Mouse (Mus musculus) right cerebral cortex, postnatal 10 days (tissue): Measurements from ENCODE around the gene Kcne1.

ENCODE experiments used
- DNase-seq, 2 experiments: peaks; one replicate each; pipeline ENCODE4 v3.0.0; 2021; ENCODE audit warnings: low spot score in 2 of 2

Kcne1 gene

DNA sequence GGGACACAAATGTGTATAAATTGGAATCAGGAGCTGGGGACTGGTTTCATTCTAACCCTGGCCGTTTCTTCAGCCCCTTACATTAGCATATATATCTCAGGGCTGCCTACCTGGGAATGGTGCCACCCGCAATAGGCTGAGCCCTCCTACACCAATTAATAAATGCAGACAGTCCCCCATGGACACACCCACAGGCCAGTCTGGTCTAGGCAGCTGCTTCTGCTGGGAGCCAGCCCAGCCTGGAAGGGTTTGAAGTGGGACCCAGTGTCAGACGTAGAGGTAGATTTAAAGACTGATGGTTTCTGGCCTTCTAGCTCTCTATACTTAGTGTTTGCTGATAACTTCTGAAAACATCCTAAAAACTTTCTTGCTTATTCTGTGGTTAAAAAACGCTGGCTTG, 50.1 kb downstream of the Kcne1 start:
- no peak for DNase-seq

DNA sequence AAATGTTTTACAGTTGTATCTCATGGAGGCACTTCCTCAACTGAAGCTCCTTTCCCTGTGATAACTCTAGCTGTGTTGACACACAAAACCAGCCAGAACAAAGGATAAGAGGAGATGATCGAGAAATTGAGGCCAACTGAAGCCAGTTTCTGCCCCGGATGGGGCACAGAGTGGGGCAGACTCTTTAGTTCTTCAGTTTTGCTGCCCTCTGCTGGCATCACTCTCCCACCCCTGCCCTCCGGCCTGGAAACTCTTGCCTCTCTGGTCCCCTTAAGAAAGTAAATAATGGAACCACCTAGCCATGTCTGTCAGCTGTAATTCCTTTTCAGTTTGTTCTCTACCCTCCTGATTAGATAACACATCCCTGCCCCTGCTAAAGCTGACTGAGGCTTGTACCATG, 51.3 kb downstream of the Kcne1 start:
- DNase-seq: no peak

DNA sequence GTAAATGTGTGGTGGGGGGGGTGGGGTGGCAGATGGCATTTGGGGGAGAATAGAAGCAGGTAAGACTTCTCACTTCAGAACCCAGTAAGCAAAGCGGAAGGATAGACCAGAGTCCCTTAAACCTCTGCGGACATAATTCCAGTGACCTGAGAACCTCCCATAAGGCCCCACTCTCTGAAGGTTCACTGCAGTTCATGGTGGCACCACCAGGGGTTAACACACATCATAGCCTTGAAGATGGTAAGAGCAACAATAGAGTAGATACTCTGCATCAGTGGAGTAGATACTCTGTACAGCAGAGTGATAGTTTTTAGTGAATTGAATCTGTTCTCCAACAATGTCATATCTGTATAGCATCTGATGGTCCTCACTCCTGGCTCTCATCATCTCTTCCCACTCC, 53.7 kb downstream of the Kcne1 start:
- no peak for DNase-seq

DNA sequence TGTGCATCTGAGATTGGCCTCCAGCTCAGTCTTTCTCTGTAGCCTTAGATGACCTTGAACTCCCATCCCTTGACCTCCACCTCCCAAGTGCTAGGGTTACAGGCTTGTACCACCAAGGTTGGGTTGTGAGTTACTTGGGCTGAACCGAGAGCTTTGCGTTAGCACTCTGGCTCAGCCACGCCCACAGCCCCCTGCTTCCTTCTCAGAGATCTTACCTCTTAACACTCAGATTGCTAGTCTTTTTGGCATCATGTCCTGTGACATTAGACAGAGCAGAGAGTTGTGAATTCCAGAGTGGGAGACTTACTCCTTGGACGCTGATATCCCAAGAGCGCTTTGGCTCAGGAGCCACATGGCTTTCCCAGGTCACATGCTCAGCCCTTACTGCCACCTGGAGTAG, 56.8 kb downstream of the Kcne1 start:
- DNase-seq: peak in 1 of 2 experiments; percentile 50

DNA sequence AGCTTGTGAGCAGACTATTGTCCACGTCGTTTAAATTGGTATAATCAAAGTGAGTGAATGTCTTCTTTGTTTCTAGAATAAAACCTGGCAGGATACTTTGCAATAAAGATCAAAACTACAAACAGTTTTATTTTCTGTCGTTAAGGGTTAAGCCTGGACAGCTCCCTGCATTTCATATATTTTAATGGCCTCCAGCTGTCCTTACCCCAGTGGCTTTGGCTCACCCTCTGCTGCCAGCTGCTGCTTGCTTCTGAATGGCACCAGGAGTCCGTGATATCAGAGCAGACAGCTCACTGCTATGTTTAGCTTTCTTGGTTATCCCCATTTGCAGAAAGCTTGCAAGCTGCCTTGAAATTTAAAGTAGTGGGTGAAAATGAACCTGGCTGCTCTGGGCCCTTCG, 57.3 kb downstream of the Kcne1 start:
- peak in 1 of 2 experiments; percentile 58 for DNase-seq

- peak; percentile 50 to 60 for DNase-seq
Measured at GRCm38 (mm10) chr16:92301412-92301806, 57.9 kb downstream of the Kcne1 start.

GRCm38 (mm10) chr16:92300649-92301411, 58.4 kb downstream of the Kcne1 start, which contains the start of gene Smim11:
Smim11 (plus strand) TSS chr16:92301286.
- DNase-seq: peak; percentile 98
